Mouse (Mus musculus) myocyte (in vitro differentiated cells): Measurements from ENCODE around the gene Pum2.
A peak's percentile ranks its signal among the peaks of the same experiment; 100 is the strongest.

Experiments used
- E2F4 ChIP-seq: IDR thresholded peaks from one replicate; pipeline ENCODE4 v1.6.1; 2011; ENCODE audit warnings: mild to moderate bottlenecking, control low read depth, moderate library complexity; ENCODE audit not compliant: insufficient read depth
- MAX ChIP-seq: IDR thresholded peaks from one replicate; pipeline ENCODE4 v1.6.1; 2011; ENCODE audit warnings: low read depth, mild to moderate bottlenecking, control low read depth
- MYOD1 ChIP-seq, 3 experiments: IDR thresholded peaks; one replicate each; pipeline ENCODE4 v1.6.1; 2011; ENCODE audit warnings: control low read depth in 2 of 3, low read depth in 2 of 3, mild to moderate bottlenecking in 2 of 3, moderate library complexity in 1 of 3; ENCODE audit not compliant: insufficient read length in 2 of 3, control insufficient read depth in 1 of 3
- POLR2A ChIP-seq: IDR thresholded peaks from one replicate; pipeline ENCODE4 v1.6.1; 2011; ENCODE audit warnings: low read depth, mild to moderate bottlenecking, control low read depth, moderate library complexity; ENCODE audit not compliant: insufficient read length
- POLR2AphosphoS2 ChIP-seq: IDR thresholded peaks from one replicate; pipeline ENCODE4 v1.6.1; 2011; ENCODE audit warnings: low read depth, control low read depth; ENCODE audit not compliant: insufficient read length
- SRF ChIP-seq: IDR thresholded peaks from one replicate; pipeline ENCODE4 v1.6.1; 2011; ENCODE audit warnings: low read depth; ENCODE audit not compliant: control insufficient read depth, insufficient read length
- TCF12 ChIP-seq: IDR thresholded peaks from one replicate; pipeline ENCODE4 v1.6.1; 2011; ENCODE audit warnings: mild to moderate bottlenecking, control low read depth; ENCODE audit not compliant: poor library complexity, insufficient read depth, severe bottlenecking
- USF1 ChIP-seq: IDR thresholded peaks from one replicate; pipeline ENCODE4 v1.6.1; 2011; ENCODE audit warnings: low read depth, mild to moderate bottlenecking, control low read depth, moderate library complexity

GRCm38 (mm10) chr12:8674377-8674864 lies 487 bp downstream of the Pum2 start:
- TF ChIP-seq E2F4 = no peak
- TF ChIP-seq USF1 = no peak
- TF ChIP-seq MAX = no peak
- TF ChIP-seq POLR2A = peak; percentile 7
- TF ChIP-seq SRF = no peak
- TF ChIP-seq TCF12 = no peak
- no peak for TF ChIP-seq POLR2AphosphoS2
- TF ChIP-seq MYOD1 (IDR thresholded peaks at IDR 0.05; ENCODE audit: control insufficient read depth in 1 of 3, insufficient read length in 2 of 3, low read depth in 2 of 3) = no peak
